Comparison of ENCODE assay signal across 23 mouse cellular contexts in the genomic region with DNA sequence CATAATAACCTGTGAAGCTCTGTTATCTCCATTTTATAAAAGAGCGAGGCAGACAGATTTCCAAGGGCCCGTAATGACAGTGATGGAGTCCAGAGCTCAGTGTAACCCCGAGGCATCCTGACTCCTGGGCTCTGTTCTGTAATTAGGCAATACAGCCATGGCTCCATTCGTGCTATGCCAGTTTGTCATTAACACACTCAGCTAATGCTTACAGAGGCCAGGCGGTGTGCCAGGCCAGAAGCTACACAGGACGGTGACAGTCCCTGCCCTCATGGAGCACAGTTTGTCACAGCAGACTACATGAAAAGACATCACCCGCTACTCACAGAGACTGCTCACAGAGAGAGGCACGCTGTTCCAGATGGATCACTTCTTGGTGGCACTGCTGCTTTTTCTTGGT.
DNase-seq lines count a peak whose midpoint lies in the region; ATAC-seq lines count a peak whose summit lies in the region.
"Had no signal": no experiment of that assay in that cellular context is flagged by ENCODE, and none has a peak within 500 bp of the region (broad histone marks: within the 10 kb centered on the region; RNA-seq: fewer than 3 reads in every experiment).

No protein-coding gene starts in this region.

- no peak overlapping the region for H3K4me3 ChIP-seq in hindbrain, embryonic 13.5 days
- no peak overlapping the region for H3K4me3 ChIP-seq in hindbrain, embryonic 10.5 days
- H3K4me3 ChIP-seq: gastrocnemius, adult 2 months; heart, adult 2 months; heart, embryonic 15.5 days; limb, embryonic 12.5 days; liver, embryonic 15.5 days; megakaryocyte, embryonic 14.5 days; myocyte; neural tube, embryonic 15.5 days had no signal

- no peaks in the 10 kb centered on the region for H3K9me3 ChIP-seq in hindbrain, embryonic 13.5 days
- no peaks in the 10 kb centered on the region for H3K9me3 ChIP-seq in hindbrain, embryonic 10.5 days
- H3K9me3 ChIP-seq: G1E; heart, embryonic 15.5 days; limb, embryonic 12.5 days; liver, embryonic 15.5 days; megakaryocyte, embryonic 14.5 days; neural tube, embryonic 15.5 days had no signal

- H3K27ac ChIP-seq in hindbrain, embryonic 13.5 days = no peak overlapping the region
- no peak overlapping the region for H3K27ac ChIP-seq in hindbrain, embryonic 10.5 days
- H3K27ac ChIP-seq: gastrocnemius, adult 2 months; heart, adult 2 months; heart, embryonic 15.5 days; limb, embryonic 12.5 days; liver, embryonic 15.5 days; neural tube, embryonic 15.5 days; stomach, postnatal 0 days had no signal

- peaks cover 13% of the 10 kb centered on the region for H3K4me1 ChIP-seq in hindbrain, embryonic 13.5 days (replicated peaks)
- peaks cover 20% of the 10 kb centered on the region for H3K4me1 ChIP-seq in hindbrain, embryonic 10.5 days (replicated peaks)
- H3K4me1 ChIP-seq: heart, embryonic 15.5 days; liver, embryonic 15.5 days; megakaryocyte, embryonic 14.5 days had no signal

- DNase-seq in adrenal gland, adult (ENCODE audit: inconsistent age in 2 of 2, low spot score in 1 of 2) = peak; percentile 19 to 34
- no peak for DNase-seq in adrenal gland, postnatal 25 days
- DNase-seq in hindbrain, embryonic 10.5 days (ENCODE audit: low spot score) = no peak
- DNase-seq in layer of hippocampus, adult 11-12 months (ENCODE audit: low spot score) = peak; percentile 19
- DNase-seq in layer of hippocampus, adult 8-10 months (ENCODE audit: low spot score in 2 of 2) = no peak
- peak; percentile 4 for DNase-seq in fat pad, adult 2 months (ENCODE audit: extremely low read depth, low read depth, low spot score)
- DNase-seq in right cerebral cortex, postnatal 14 days = no peak
- DNase-seq: cerebellum, adult 11 months; cerebellum, postnatal 14 days; embryo, embryonic 11 days; gastrocnemius, adult 2 months; heart, adult 2 months had no signal

- ATAC-seq in hindbrain, embryonic 13.5 days (ENCODE audit: low FRiP score) = 0 out of 2 replicates have a peak, but pooled peaks have one; percentile 28
- ATAC-seq: CD4-positive, CD25-positive, alpha-beta regulatory T cell, adult 4 months; lung, postnatal 0 days had no signal

- peaks cover 18% of the 10 kb centered on the region for H3K36me3 ChIP-seq in hindbrain, embryonic 13.5 days
- peaks cover 20% of the 10 kb centered on the region for H3K36me3 ChIP-seq in hindbrain, embryonic 10.5 days

- WGBS in hindbrain, embryonic 13.5 days = 71% methylated on average over 8 of the region's 8 CpGs
- 86% methylated on average over 8 of the region's 8 CpGs for WGBS in hindbrain, embryonic 10.5 days

- H3K4me2 ChIP-seq in hindbrain, embryonic 13.5 days = no peak overlapping the region
- H3K4me2 ChIP-seq: heart, embryonic 15.5 days; limb, embryonic 12.5 days; liver, embryonic 15.5 days; neural tube, embryonic 15.5 days had no signal

- H3K9ac ChIP-seq in hindbrain, embryonic 13.5 days = no peak overlapping the region
- H3K9ac ChIP-seq: heart, embryonic 15.5 days; limb, embryonic 12.5 days; liver, embryonic 15.5 days; neural tube, embryonic 15.5 days had no signal

- peaks cover 64% of the 10 kb centered on the region for H3K27me3 ChIP-seq in hindbrain, embryonic 13.5 days
- peaks cover 95% of the 10 kb centered on the region for H3K27me3 ChIP-seq in hindbrain, embryonic 10.5 days (ENCODE audit: insufficient read depth, poor library complexity, severe bottlenecking)
- H3K27me3 ChIP-seq: heart, embryonic 15.5 days; limb, embryonic 12.5 days; liver, embryonic 15.5 days; megakaryocyte, embryonic 14.5 days had no signal

Comparison
In these comparisons a context has a peak if more than half of its experiments do, and no peak if none do; other contexts are left out.
1. DNase-seq: peak in adrenal gland, adult (2 of 2), layer of hippocampus, adult 11-12 months (single experiment) and fat pad, adult 2 months (single experiment); none in adrenal gland, postnatal 25 days (single experiment), hindbrain, embryonic 10.5 days (single experiment), layer of hippocampus, adult 8-10 months (0 of 2) and right cerebral cortex, postnatal 14 days (single experiment).